Mouse (Mus musculus) brain, embryonic 14.5 days (tissue): ENCODE data around the gene Olfr223.

Experiments used
- CTCF ChIP-seq: fragments of 200-500 bp; IDR thresholded peaks from 2 replicates; pipeline ENCODE4 v1.5.1; 2012; ENCODE audit warnings: inconsistent platforms, mild to moderate bottlenecking, moderate library complexity, borderline replicate concordance; ENCODE audit not compliant: insufficient read depth, insufficient read length; ENCODE audit errors: extremely low read depth
- POLR2A ChIP-seq: fragments of 200-500 bp; IDR thresholded peaks from 2 replicates; pipeline ENCODE4 v1.6.1; 2012; ENCODE audit warnings: mild to moderate bottlenecking, inconsistent platforms, borderline replicate concordance; ENCODE audit not compliant: poor library complexity, insufficient read depth, insufficient read length, severe bottlenecking; ENCODE audit errors: extremely low read depth

DNA sequence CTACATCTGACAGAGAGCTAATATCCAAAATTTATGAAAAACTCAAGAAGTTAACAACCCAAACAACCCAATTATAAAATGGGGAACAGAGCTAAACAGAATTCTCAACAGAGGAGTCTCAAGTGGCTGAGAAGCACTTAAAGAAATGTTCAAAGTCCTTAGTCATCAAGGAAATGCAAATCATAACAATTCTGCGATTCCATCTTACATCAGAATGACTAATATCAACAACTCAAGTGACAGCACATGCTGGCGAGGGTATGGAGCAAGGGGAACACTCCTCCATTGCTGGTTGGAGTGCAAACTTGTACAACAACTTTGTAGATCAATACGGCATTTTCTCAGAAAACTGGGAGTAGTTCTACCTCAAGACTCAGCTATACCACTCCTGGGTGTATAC, 29.1 kb upstream of the Olfr223 start:
- TF ChIP-seq POLR2A (no peak), CTCF (no peak)
